Mouse (Mus musculus) small intestine, adult 2 months (tissue): Measurements from ENCODE around the gene Rapgef4. TPM values are rescaled to one million over a fixed set of nuclear protein-coding genes. Genes with fewer than 3 reads are reported as not detected.

Experiments used
- H3K27ac ChIP-seq: fragments of 200-500 bp; 2 replicates; pipeline ENCODE4 v1.5.1; 2012; ENCODE audit warnings: low read depth, low read length, control low read depth, inconsistent platforms; ENCODE audit not compliant: insufficient read depth
- H3K27me3 ChIP-seq: fragments of 200-500 bp; 2 replicates; pipeline ENCODE4 v1.6.1; 2012; ENCODE audit warnings: mild to moderate bottlenecking, moderate library complexity, low read length, inconsistent platforms; ENCODE audit not compliant: control insufficient read depth, insufficient read depth
- H3K36me3 ChIP-seq: fragments of 200-500 bp; 2 replicates; pipeline ENCODE4 v1.6.1; 2012; ENCODE audit warnings: mild to moderate bottlenecking, low read length, control low read depth, inconsistent platforms; ENCODE audit not compliant: control insufficient read depth, insufficient read depth
- H3K4me1 ChIP-seq: fragments of 200-500 bp; 2 replicates; pipeline ENCODE4 v1.6.1; 2012; ENCODE audit warnings: low read length, inconsistent platforms, mixed read lengths; ENCODE audit not compliant: control insufficient read depth, insufficient read depth, insufficient read length
- H3K4me3 ChIP-seq: fragments of 200-500 bp; 2 replicates; pipeline ENCODE4 v1.5.1; 2012; ENCODE audit warnings: low read depth, mild to moderate bottlenecking, control low read depth, inconsistent platforms, low read length, moderate library complexity
- CTCF ChIP-seq: fragments of 200-500 bp; IDR thresholded peaks from 2 replicates; pipeline ENCODE4 v1.5.1; 2012; ENCODE audit warnings: low read depth, mild to moderate bottlenecking, control low read depth, inconsistent platforms, low read length, moderate library complexity, mixed read lengths; ENCODE audit not compliant: insufficient replicate concordance, insufficient read length; ENCODE audit errors: extremely low read depth
- POLR2A ChIP-seq: fragments of 200-500 bp; IDR thresholded peaks from 2 replicates; pipeline ENCODE4 v1.6.1; 2012; ENCODE audit warnings: low read depth, mild to moderate bottlenecking, control low read depth, inconsistent platforms, low read length, moderate library complexity
- WGBS: fragments of 180-500 bp; shearing (Covaris S2); methylation state at CpG from one replicate; pipeline ENCODE4 v1.1.7; 2018; 5-methylcytosine and 5-hydroxymethylcytosine counted together
- polyA plus RNA-seq: library from polyadenylated mRNA; depleted of rRNA; stranded (reverse); fragments of >200 nt; gene quantifications from 2 replicates; pipeline ENCODE4 v1.2.3, GENCODE M21; 2012

Rapgef4 gene
- polyA plus RNA-seq, 1 experiment: 2.7 TPM

DNA sequence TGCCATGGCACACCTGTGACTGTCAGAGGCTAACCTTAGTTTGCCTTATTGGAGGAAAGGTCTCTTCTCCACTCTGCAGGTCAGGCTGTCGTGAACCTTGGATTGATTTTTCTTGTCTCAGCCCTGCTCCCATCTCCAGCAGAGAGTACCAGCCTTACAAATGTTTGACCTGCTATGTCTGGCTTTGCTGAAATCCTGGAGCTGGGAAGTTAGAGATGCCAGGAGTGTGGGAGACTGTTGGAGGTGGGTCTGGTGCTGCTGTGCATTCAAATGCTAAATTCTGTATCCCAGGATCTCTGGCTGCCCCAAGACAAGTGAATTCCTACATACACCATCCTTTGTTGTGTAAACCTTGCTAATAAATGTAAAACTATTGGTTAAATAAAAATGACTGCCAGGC is 37.7 kb downstream of the Rapgef4 start:
- no peak for TF ChIP-seq POLR2A
- TF ChIP-seq CTCF: no peak
- Histone ChIP-seq H3K4me1 (no peaks in the 10 kb centered on the region), H3K27me3 (0 out of 2 replicates have a peak, but pooled peaks cover 2% of the 10 kb centered on the region), H3K4me3 (no peak overlapping the region), H3K36me3 (no peaks in the 10 kb centered on the region), H3K27ac (no peak overlapping the region)
- WGBS: 77% methylated on average over 1 of the region's 1 CpGs

DNA sequence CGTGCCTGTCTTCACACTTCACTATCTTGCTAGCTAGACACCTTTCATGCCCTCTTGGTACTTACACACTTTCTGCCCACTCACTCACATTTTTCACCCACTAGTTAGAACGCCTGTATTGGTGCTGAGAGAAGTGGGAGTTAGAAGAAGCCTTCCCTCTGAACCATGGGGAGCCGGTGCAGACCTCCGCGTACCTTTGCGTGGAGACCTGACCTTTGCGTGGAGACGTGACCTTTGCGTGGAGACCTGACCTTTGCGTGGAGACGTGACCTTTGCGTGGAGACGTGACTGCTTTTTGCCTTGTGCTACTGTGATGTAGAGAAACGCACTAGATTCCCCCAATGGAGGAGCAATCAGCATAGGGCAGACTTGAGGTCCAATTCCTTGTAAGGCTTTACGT is 39.7 kb downstream of the Rapgef4 start:
- H3K4me1 ChIP-seq: no peaks in the 10 kb centered on the region
- H3K4me3 ChIP-seq: no peak overlapping the region
- H3K27me3 ChIP-seq: 0 out of 2 replicates have a peak, but pooled peaks cover 2% of the 10 kb centered on the region
- H3K36me3 ChIP-seq: no peaks in the 10 kb centered on the region
- WGBS: 94% methylated on average over 15 of the region's 15 CpGs
- no peak overlapping the region for H3K27ac ChIP-seq
- TF ChIP-seq POLR2A (no peak), CTCF (no peak)

- no peak overlapping the region for H3K27ac ChIP-seq
- H3K4me3 ChIP-seq: no peak overlapping the region
- no peaks in the 10 kb centered on the region for H3K4me1 ChIP-seq
- no peaks in the 10 kb centered on the region for H3K27me3 ChIP-seq
- no peaks in the 10 kb centered on the region for H3K36me3 ChIP-seq
- no peak for TF ChIP-seq POLR2A
- TF ChIP-seq CTCF: no peak
- WGBS: 89% methylated on average over 5 of the region's 5 CpGs
These were observed 40.4 kb downstream of the Rapgef4 start for GRCm38 (mm10) chr2:72021440-72021839.

DNA sequence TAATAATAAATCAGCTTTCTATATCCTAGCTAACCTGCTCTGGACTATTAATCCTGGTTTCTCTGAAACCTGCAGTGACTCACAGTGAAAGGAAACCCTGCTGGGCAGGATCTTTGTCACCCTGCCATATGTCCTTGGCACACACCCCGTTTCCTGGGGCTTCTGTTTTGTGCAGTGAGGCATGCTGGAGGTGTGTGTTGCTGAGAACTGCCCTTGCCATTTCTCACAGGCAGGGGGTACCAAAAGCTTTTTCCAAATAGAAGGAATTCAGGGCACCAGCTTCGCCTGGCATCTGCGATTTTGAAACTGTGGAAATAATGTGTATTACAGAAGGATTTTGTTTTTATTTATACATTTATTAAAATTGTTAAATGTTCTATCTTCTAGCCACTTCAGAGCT is 40.8 kb downstream of the Rapgef4 start:
- no peaks in the 10 kb centered on the region for H3K27me3 ChIP-seq
- H3K4me3 ChIP-seq: no peak overlapping the region
- H3K4me1 ChIP-seq: no peaks in the 10 kb centered on the region
- H3K27ac ChIP-seq: no peak overlapping the region
- H3K36me3 ChIP-seq: no peaks in the 10 kb centered on the region
- 66% methylated on average over 3 of the region's 3 CpGs for WGBS
- no peak for TF ChIP-seq POLR2A
- no peak for TF ChIP-seq CTCF

DNA sequence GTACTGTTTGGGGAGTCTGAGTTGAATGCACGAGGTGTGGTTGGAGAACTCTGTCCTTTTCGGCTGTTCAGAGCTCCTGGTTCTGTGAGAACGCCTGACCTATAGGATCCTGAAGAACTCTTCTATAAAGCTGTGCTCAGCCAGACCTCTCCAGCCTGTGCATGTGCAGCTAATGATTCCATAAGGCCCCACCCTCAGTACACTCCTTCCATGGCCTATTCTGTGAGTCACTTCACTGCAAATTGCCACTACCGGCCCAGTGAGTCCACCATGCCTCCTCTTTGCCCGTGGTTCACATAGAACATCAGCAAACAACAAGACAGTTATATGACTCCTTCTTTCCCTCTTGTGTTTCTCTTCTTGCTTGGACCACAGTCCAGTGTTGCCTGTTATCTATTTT is 42.8 kb downstream of the Rapgef4 start:
- no peaks in the 10 kb centered on the region for H3K36me3 ChIP-seq
- no peak overlapping the region for H3K4me3 ChIP-seq
- no peaks in the 10 kb centered on the region for H3K4me1 ChIP-seq
- no peaks in the 10 kb centered on the region for H3K27me3 ChIP-seq
- TF ChIP-seq POLR2A (no peak), CTCF (no peak)
- WGBS: 58% methylated on average over 5 of the region's 5 CpGs
- no peak overlapping the region for H3K27ac ChIP-seq

- TF ChIP-seq CTCF (no peak), POLR2A (no peak)
- Histone ChIP-seq H3K27me3 (no peaks in the 10 kb centered on the region), H3K4me1 (no peaks in the 10 kb centered on the region), H3K27ac (no peak overlapping the region), H3K4me3 (no peak overlapping the region), H3K36me3 (no peaks in the 10 kb centered on the region)
- 91% methylated on average over 5 of the region's 5 CpGs for WGBS
These were observed 44.6 kb downstream of the Rapgef4 start for GRCm38 (mm10) chr2:72025660-72026059.

DNA sequence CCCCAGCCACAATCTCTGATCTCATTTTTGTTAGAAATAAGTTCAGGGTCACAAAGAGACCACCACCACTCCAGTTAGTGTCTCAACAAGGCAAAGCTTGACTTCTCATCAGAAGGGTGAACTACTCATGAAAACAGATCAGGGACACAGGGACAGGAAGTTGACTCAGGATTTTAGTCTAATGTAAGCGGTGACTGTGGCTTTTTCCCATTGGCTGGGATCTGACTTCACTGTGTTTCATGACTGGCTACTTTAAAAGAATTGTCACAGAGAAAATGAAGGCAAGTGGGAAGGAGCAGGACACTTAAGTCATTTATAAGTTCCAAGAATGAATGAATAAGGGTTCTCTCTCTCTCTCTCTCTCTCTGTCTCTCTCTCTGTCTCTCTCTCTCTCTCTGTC is 45.5 kb downstream of the Rapgef4 start:
- TF ChIP-seq CTCF: no peak
- TF ChIP-seq POLR2A: no peak
- Histone ChIP-seq H3K27ac (no peak overlapping the region), H3K4me1 (no peaks in the 10 kb centered on the region), H3K4me3 (no peak overlapping the region), H3K27me3 (no peaks in the 10 kb centered on the region), H3K36me3 (no peaks in the 10 kb centered on the region)
- WGBS: 80% methylated on average over 1 of the region's 1 CpGs

DNA sequence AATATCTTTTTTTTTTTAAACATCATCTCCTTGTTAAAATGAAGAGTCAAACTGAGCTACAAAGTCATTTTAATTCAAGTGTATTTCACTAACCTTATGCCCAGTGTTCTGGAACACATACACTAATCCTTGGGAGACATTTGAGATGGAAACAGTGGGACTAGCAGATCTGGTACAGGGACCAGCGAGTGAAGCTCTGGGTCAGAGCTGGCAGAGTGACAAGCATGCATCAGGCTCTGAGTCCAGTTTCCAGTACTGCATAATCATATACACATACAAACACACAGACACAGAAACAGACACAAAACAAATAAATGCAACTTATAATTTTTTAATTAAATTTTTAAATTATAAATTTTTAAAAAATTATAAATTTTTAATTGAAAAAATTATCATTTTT is 48.0 kb downstream of the Rapgef4 start:
- H3K4me3 ChIP-seq: no peak overlapping the region
- 84% methylated on average over 1 of the region's 1 CpGs for WGBS
- H3K36me3 ChIP-seq: no peaks in the 10 kb centered on the region
- TF ChIP-seq POLR2A (no peak), CTCF (no peak)
- no peaks in the 10 kb centered on the region for H3K27me3 ChIP-seq
- H3K4me1 ChIP-seq: no peaks in the 10 kb centered on the region
- H3K27ac ChIP-seq: no peak overlapping the region
